ENCODE assay signal across 8 mouse cellular contexts in the genomic region with DNA sequence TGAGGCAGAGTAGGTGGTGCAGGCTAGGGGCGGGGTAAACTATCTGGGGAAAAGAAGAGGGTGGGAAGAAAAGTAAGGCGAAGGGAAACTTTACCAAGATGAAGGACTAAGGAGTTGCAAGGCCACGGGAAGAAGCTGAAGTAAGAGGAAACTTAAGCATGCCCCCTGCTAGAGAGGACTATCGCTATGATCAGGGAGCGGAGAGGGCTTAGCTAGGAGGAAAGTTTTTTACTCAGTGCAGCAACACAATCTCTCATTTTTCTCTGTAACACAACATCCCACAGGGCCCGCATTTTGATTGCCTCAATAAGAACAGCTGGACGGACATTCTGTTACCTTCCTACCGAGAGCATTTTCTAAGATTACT. TPM values are rescaled to one million over a fixed set of nuclear protein-coding genes. Genes with fewer than 3 reads are reported as not detected.
DNase-seq lines count a peak whose midpoint lies in the region; ATAC-seq and TF ChIP-seq lines count a peak whose summit lies in the region.

No protein-coding gene starts in this region.

- H3K27me3 ChIP-seq in heart, embryonic 11.5 days (ENCODE audit: control insufficient read depth, insufficient read depth, low read length) = no peaks in the 10 kb centered on the region
- H3K27me3 ChIP-seq in forebrain, embryonic 13.5 days = no peaks in the 10 kb centered on the region
- H3K27me3 ChIP-seq in liver, embryonic 14.5 days (ENCODE audit: control insufficient read depth, insufficient read depth, low read length) = no peaks in the 10 kb centered on the region

- peak overlapping the region; percentile 93 for H3K27ac ChIP-seq in heart, embryonic 11.5 days (ENCODE audit: low read depth, low read length)
- H3K27ac ChIP-seq in forebrain, embryonic 13.5 days = peak overlapping the region; percentile 51
- peak overlapping the region; percentile 66 for H3K27ac ChIP-seq in liver, embryonic 14.5 days

- no peaks in the 10 kb centered on the region for H3K4me1 ChIP-seq in heart, embryonic 11.5 days (ENCODE audit: control insufficient read depth, insufficient read depth, low read length)
- peaks cover 2% of the 10 kb centered on the region for H3K4me1 ChIP-seq in forebrain, embryonic 13.5 days
- H3K4me1 ChIP-seq in liver, embryonic 14.5 days (replicated peaks; ENCODE audit: control insufficient read depth in 2 of 2, insufficient read depth in 2 of 2, low read length in 1 of 2) = peaks cover 0 to 6% of the 10 kb centered on the region in 2 experiments; a peak in 2 of 4 replicates

- peak overlapping the region; percentile 65 for H3K9ac ChIP-seq in heart, embryonic 11.5 days (ENCODE audit: low read depth, low read length)
- peak overlapping the region; percentile 48; the same call in 1 of the 2 replicates for H3K9ac ChIP-seq in forebrain, embryonic 13.5 days
- peak overlapping the region; percentile 69 for H3K9ac ChIP-seq in liver, embryonic 14.5 days (replicated peaks)

- 10% methylated on average over 7 of the region's 8 CpGs for whole genome bisulfite sequencing in heart, embryonic 11.5 days (ENCODE audit: insufficient replicate concordance)
- WGBS in forebrain, embryonic 13.5 days = 18% methylated on average over 8 of the region's 8 CpGs
- 11% methylated on average over 8 of the region's 8 CpGs for WGBS in liver, embryonic 14.5 days (ENCODE audit: insufficient replicate concordance)

- H3K4me3 ChIP-seq in heart, embryonic 11.5 days (ENCODE audit: low read depth, low read length) = peak overlapping the region; percentile 58
- H3K4me3 ChIP-seq in forebrain, embryonic 13.5 days = peak overlapping the region; percentile 51
- peak overlapping the region; percentile 81 for H3K4me3 ChIP-seq in liver, embryonic 14.5 days (ENCODE audit: insufficient read depth in 1 of 2, low read depth in 2 of 2, low read length in 2 of 2)

- no peaks in the 10 kb centered on the region for H3K9me3 ChIP-seq in heart, embryonic 11.5 days (replicated peaks; ENCODE audit: control insufficient read depth, low read length)
- H3K9me3 ChIP-seq in forebrain, embryonic 13.5 days (replicated peaks) = no peaks in the 10 kb centered on the region
- H3K9me3 ChIP-seq in liver, embryonic 14.5 days (ENCODE audit: control insufficient read depth, low read length) = no peaks in the 10 kb centered on the region

- no peak for DNase-seq in heart, adult 18-20 months
- no peak for DNase-seq in liver, embryonic 14.5 days (ENCODE audit: low read depth in 3 of 3, low spot score in 3 of 3)
- no peak for DNase-seq in Muller cell, postnatal 12 days (ENCODE audit: inconsistent ontology term)
- DNase-seq in right cerebral cortex, postnatal 36 days (ENCODE audit: low spot score in 2 of 2) = no peak
- DNase-seq in adrenal gland, postnatal 36 days = no peak

- H3K4me2 ChIP-seq in heart, embryonic 11.5 days = peak overlapping the region; percentile 71
- peak overlapping the region; percentile 67 for H3K4me2 ChIP-seq in forebrain, embryonic 13.5 days
- H3K4me2 ChIP-seq in liver, embryonic 14.5 days (ENCODE audit: low read depth) = peak overlapping the region; percentile 83

- TF ChIP-seq EP300 in liver, embryonic 14.5 days (IDR thresholded peaks at IDR 0.05; ENCODE audit: low read depth) = no peak

- no peak for TF ChIP-seq CTCF in liver, embryonic 14.5 days (IDR thresholded peaks at IDR 0.05; ENCODE audit: low read depth)

- ATAC-seq in heart, embryonic 11.5 days (replicated peaks; ENCODE audit: insufficient number of reproducible peaks, low FRiP score, low TSS enrichment) = no peak
- peak; percentile 16 for ATAC-seq in CD4-positive, CD25-positive, alpha-beta regulatory T cell, adult 4 months
- no peak for ATAC-seq in forebrain, embryonic 13.5 days
- no peak for ATAC-seq in liver, embryonic 14.5 days (ENCODE audit: insufficient read depth)

- no peaks in the 10 kb centered on the region for H3K36me3 ChIP-seq in heart, embryonic 11.5 days (ENCODE audit: control insufficient read depth, insufficient read depth, low read length)
- no peaks in the 10 kb centered on the region for H3K36me3 ChIP-seq in forebrain, embryonic 13.5 days (ENCODE audit: poor library complexity, severe bottlenecking)
- H3K36me3 ChIP-seq in liver, embryonic 14.5 days (replicated peaks; ENCODE audit: control insufficient read depth, insufficient read depth, low read depth) = no peaks in the 10 kb centered on the region; the same call in 1 of the 2 replicates

RNA-seq across cellular contexts. Expression of a gene that starts 10.8 kb away (rescaled TPM):
- 31.7 and 37.2 TPM in 2 replicates for polyA plus RNA-seq in heart, embryonic 11.5 days (2014; fragmentation: Nextera tagmentation; extraction: Ambion mirVana)
- total RNA-seq in heart, adult 18-20 months (2021) = 10 to 100 TPM; 12.1 to 13.4 TPM
- polyA plus RNA-seq in CD4-positive, CD25-positive, alpha-beta regulatory T cell, adult 4 months (2017; shearing (Covaris generic)) = 10 to 100 TPM; 28.4 to 31.1 TPM
- polyA plus RNA-seq in forebrain, embryonic 13.5 days (2015; fragmentation: Nextera tagmentation; extraction: Ambion mirVana) = 22.1 and 23.6 TPM in 2 replicates
- 3.5 and 7.2 TPM in 2 replicates for polyA plus RNA-seq in liver, embryonic 14.5 days (2012; rRNA removed)
- 12.9 and 13.3 TPM in 2 replicates for polyA plus RNA-seq in liver, embryonic 14.5 days (2014; fragmentation: Nextera tagmentation; extraction: Ambion mirVana)
- total RNA-seq in adrenal gland, postnatal 36 days (2021) = 10 to 100 TPM; 37.3 to 45.4 TPM

RNA-seq across cellular contexts. Expression of a gene that starts 35.2 kb away (rescaled TPM):
- polyA plus RNA-seq in heart, embryonic 11.5 days (2014; fragmentation: Nextera tagmentation; extraction: Ambion mirVana) = 51.2 and 56.5 TPM in 2 replicates
- total RNA-seq in heart, adult 18-20 months (2021) = 10 to 100 TPM; 38.2 to 44.1 TPM
- polyA plus RNA-seq in CD4-positive, CD25-positive, alpha-beta regulatory T cell, adult 4 months (2017; shearing (Covaris generic)) = 100 to 1,000 TPM; 110 to 133 TPM
- 132 and 138 TPM in 2 replicates for polyA plus RNA-seq in forebrain, embryonic 13.5 days (2015; fragmentation: Nextera tagmentation; extraction: Ambion mirVana)
- polyA plus RNA-seq in liver, embryonic 14.5 days (2012; rRNA removed) = 15.9 and 23.8 TPM in 2 replicates
- polyA plus RNA-seq in liver, embryonic 14.5 days (2014; fragmentation: Nextera tagmentation; extraction: Ambion mirVana) = 44.4 and 47.8 TPM in 2 replicates
- total RNA-seq in adrenal gland, postnatal 36 days (2021) = 10 to 100 TPM; 68.7 to 68.9 TPM
